Mouse (Mus musculus): ENCODE measurements around the gene Dpf3.

Dpf3 gene

DNA sequence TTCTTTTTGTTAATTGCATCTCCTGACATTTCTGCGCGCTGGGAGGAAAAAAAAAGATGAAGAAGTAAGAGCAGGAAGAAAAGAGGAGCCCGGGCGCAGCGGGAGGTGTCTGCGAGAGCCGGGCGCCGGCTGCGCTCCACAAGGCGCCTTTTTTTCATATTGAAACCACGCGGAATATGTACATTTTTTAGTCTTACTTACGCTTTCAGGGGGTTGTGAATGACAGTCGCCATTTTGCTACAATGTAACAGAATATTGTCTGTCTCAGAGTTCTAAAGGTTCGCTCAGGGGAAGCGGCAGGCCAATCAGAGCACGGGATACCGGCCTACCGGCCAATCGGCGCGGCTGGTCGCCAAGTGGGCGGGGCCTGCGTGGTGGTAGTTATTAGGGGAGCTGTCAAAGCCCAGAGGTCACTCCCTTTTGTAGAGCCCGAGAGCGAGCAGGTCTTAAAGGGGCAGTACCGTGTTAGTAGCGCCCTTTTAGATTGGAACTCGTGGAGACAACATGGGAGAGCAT lies at the start of gene Dpf3:
Gene Dpf3, minus strand, starts transcription at position 241 of the 516 bp plus-strand sequence.
- peak; percentile 100 for DNase-seq

DNA sequence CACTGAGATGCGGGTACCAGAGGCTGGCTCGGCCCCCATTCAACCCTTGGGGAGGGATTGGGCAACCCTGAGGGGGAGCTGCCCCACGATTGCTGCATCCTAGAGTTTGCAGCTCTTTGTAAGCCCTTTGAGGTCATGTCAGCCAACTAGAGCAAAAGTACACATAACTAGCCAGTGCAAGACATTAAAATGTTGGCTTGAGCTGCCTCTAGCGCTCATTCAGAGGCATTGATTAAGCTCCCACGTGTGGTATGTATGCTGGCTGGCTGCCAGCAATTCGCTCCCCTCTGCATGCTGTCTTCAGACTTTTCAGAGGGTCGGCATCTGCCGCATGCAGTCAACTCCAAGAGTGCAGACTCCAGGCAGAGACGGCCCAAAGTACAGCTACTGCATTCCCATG lies 48.5 kb upstream of the Dpf3 start:
- no peak for DNase-seq

GRCm38 (mm10) chr12:83535428-83535827 lies 47.9 kb upstream of the Dpf3 start:
- no peak for DNase-seq

DNA sequence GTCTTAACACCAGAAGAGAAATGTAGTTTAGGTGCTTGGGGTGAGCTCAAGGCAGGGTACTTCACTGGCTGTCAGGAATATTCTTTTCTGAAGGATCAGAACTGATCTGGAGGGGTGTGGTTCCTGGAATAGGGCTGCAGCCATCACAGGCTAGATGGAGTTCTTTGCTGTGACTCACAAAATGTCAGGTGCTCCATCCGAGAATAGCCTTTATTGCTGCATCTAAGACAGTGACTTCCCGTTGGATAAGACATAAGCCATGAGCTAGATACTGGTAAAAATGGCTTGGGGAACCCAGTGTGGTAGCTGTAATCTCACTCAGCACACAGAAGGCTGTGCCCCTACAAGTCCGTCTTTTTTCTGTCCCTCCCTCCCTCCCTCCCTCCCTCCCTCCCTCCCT lies 46.7 kb upstream of the Dpf3 start:
- DNase-seq = no peak

- DNase-seq = no peak
Observed at GRCm38 (mm10) chr12:83532966-83533365, 45.5 kb upstream of the Dpf3 start.

- DNase-seq = no peak
Observed at GRCm38 (mm10) chr12:83531992-83532391, 44.5 kb upstream of the Dpf3 start.

- no peak for DNase-seq
Observed at GRCm38 (mm10) chr12:83528665-83529064, 41.1 kb upstream of the Dpf3 start.

DNA sequence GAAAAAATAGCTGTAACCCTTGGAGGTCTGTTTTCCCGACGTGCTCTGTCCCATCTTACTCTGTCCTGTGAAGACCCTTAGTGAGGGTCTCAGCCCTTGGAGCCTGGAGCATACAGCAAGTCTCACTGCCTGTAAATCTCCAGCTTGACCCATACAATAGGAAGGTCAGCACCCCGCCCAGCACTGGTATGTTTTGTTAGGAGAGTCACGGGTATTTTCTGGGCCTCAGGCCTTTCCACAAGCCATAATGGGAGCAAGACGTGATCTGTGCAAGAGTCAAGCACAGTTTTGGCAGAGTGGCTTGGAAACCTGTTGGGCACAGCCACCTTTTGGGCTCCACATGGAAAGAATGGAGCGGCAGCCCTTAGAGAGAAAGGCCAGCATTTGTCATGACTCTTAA lies 40.3 kb upstream of the Dpf3 start:
- no peak for DNase-seq

GRCm38 (mm10) chr12:83525822-83526544 lies 38.5 kb upstream of the Dpf3 start:
- DNase-seq = no peak

GRCm38 (mm10) chr12:83524329-83524728 lies 36.8 kb upstream of the Dpf3 start:
- no peak for DNase-seq

- no peak for DNase-seq
Observed at GRCm38 (mm10) chr12:83523892-83524291, 36.4 kb upstream of the Dpf3 start.

- DNase-seq = no peak
Observed at GRCm38 (mm10) chr12:83523056-83523455, 35.5 kb upstream of the Dpf3 start.

GRCm38 (mm10) chr12:83521083-83521482 lies 33.6 kb upstream of the Dpf3 start:
- no peak for DNase-seq

GRCm38 (mm10) chr12:83520311-83520890 lies 32.9 kb upstream of the Dpf3 start, which contains the start of gene Dcaf4:
TSS of gene Dcaf4 (plus strand) at chr12:83520466.
- peak; percentile 97 for DNase-seq

DNA sequence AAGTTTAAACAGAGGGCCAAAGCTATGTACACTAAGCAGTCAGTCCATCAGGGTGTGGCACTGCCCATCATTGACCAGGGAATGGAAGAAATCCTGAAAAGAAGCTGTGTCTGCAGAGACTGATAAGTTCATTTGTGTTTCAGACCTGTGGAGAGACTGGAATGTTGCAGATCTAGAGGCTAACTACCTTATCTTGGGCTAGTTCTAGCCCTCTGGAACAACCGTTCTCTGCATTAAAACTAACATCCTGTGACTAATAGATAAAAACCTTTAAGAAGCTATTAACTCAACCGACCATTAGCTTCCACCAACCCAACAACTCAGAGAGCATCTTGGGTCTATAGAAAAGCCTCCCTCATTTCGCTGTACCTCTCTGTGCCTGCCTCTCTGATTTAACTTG lies 30.1 kb upstream of the Dpf3 start:
- DNase-seq = no peak

- no peak for DNase-seq
Observed at GRCm38 (mm10) chr12:83514216-83514615, 26.7 kb upstream of the Dpf3 start.

GRCm38 (mm10) chr12:83513185-83513584 lies 25.7 kb upstream of the Dpf3 start:
- DNase-seq = no peak

DNA sequence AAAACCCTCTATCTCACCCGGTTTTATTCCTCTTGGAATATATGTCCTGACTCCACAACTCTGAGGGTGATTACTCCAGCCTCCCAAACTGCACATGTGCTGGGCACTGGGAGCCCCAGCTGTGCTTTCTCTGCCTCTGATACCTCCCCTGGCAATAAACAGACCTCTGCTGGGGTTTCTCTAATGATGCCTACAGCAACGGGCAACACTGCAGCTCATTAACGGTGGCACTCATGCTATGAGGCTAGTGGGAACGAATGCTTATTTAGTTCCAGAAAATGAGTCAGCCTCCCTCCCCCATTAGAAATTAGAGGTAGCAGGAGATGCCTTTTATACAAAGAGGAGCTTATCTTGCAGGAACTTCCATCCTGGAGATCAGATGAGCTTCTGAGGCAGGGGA lies 25.3 kb upstream of the Dpf3 start:
- DNase-seq = no peak

DNA sequence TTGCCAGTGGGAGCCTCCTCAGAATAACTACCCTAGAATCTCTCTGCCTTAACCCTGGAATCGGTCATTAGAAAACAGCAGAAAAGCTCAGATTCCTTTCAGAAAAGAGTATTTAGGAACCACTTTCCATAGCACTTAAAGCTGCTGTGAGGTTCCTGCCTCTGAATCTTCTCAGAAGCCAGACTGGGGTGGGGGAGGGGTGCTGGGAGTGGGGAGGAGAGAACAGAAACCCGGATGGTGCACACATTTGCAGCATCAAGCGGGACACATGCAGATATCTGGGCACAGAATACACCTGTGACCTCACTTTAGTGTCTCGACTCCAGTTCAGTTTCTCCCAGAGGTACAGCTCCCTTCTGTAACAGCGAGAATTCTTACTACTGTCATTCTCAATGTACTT lies 23.1 kb upstream of the Dpf3 start:
- no peak for DNase-seq

DNA sequence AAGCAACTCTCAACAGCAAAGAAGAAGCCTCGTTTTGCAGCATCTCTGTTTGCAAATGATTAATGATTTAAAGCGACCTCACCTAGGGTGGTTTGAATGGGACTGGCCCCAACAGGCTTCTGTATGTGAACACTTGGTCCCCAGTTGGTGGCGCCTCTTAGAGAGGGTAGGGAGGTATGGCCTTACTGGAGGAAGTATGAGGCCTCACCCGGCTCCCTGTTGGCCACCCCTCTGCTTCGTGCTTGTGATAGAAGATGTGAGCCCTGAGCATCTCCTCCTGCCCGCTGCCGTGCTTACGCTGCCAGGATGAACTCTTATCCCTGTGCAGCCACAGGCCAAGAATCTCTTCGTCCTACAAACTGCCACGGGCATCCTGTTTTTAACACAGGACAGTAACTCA lies 19.0 kb upstream of the Dpf3 start:
- no peak for DNase-seq

DNA sequence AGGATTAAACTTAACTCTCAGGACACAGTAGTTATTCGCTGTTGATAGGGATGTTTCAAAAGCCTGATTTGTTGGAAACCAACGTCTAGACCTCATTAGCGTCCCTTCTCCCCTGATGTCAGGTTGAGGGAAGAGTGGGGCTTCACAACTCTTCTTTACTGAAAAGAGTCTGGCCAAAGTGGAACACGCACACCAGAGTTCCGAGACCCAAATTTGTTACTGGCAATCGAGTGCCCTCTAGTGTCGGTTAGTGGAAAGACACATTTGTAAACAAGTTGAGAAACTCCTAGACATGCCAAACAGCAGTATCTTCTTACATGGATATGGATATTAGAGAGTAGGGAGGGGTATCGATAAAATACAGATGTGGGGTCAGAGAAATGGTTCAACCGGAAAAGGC lies 14.7 kb upstream of the Dpf3 start:
- DNase-seq = peak; percentile 79

DNA sequence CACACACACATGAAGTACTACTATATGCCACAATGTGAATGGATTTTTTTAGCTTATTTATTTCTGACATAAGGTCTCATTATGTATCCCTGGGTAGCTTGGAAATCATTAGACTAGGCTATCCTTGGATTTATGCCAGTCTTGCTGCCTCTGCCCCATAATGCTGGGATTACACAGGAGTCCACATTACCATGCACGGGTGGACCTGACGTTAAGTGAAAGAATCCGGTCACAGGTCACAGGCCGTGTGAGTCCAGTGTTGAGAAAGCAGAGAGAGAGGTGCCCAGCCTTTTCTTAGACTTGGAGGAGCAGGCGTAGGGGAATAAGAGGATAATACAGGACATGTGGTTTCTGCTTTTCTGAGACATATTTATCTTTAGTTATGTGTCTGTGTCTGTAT lies 11.7 kb upstream of the Dpf3 start:
- no peak for DNase-seq

GRCm38 (mm10) chr12:83497959-83498358 lies 10.4 kb upstream of the Dpf3 start:
- DNase-seq = no peak

DNA sequence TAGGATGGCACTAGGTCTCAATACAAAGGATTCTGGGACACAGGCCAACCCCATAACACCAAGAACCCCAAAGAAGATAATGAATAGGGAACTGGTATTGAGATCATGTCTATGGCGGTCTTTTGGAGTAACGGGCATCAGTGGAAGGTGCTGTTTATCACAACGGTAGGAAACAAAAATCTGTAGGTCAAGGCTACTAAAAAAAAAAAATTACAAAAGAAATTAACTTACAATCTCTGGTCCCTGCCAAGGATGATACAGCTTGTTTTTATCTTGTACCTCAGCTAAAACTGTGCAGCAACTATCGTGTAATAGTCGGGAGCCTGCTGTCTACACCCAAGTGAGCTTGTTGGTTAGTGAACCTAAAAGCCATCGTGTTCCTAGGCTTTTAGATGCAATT lies 9.2 kb upstream of the Dpf3 start:
- no peak for DNase-seq

DNA sequence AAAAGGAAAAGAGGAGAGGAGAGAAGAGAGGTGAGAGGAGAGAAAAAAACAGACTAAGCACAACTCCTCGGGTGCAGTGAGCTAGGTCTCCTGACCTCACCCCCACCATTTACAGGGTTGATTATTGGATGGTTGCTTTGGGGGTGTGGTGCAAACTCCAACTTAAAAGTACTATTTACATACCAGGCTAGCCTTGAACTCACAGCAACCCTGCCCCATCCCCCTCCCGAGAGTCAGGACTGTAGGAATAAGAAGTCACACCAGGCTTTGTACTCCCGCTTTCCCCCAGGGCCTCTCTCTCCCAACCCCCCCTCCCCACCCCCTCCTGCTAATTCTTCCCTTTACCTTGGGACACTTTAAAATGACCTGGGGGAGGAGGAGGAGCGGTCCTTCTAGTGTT lies 8.8 kb upstream of the Dpf3 start:
- DNase-seq = no peak
